Comparison of ENCODE assay signal across 12 mouse cellular contexts in the genomic region with DNA sequence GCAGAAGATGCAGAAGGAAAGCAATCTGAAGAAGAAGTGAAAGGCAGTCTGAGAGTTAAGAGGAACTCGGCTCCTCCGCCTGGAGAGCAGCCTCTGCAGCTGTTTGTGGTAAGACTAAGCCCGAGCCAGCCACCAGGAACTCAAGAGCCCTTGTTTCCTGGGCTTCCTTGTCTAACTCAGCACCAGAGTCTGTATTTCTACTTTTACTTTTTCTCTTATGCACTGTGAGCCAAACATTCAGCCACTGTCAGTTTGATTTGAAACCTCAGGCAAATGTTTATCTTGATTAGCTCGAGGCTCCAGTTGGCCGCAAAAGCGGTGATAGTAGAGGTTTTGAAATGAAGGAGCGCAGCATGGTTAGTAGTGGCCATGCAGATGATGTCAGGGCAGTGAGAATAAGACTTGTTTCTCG.
DNase-seq lines count a peak whose midpoint lies in the region; ATAC-seq and TF ChIP-seq lines count a peak whose summit lies in the region.
"Had no signal": no experiment of that assay in that cellular context is flagged by ENCODE, and none has a peak within 500 bp of the region (broad histone marks: within the 10 kb centered on the region; RNA-seq: fewer than 3 reads in every experiment).

No protein-coding gene starts in this region.

- DNase-seq in gastrocnemius, adult 2 months, result peak; percentile 36
- DNase-seq in gastrocnemius, adult 8-10 months (ENCODE audit: low spot score in 2 of 2), result no peak
- peak; percentile 37 for DNase-seq in spleen, adult 18-20 months
- no peak for DNase-seq in spleen, adult 12 weeks (ENCODE audit: low spot score)
- DNase-seq in neural tube, embryonic 10.5 days (ENCODE audit: extremely low spot score, low spot score), result no peak
- DNase-seq: cerebellum, adult 11-12 months had no signal

- peaks cover 47% of the 10 kb centered on the region for H3K36me3 ChIP-seq in neural tube, embryonic 15.5 days
- peaks cover 19% of the 10 kb centered on the region for H3K36me3 ChIP-seq in forebrain, embryonic 16.5 days (ENCODE audit: control insufficient read depth, insufficient read depth)

- no peaks in the 10 kb centered on the region for H3K4me1 ChIP-seq in neural tube, embryonic 15.5 days
- H3K4me1 ChIP-seq in forebrain, embryonic 16.5 days (replicated peaks; ENCODE audit: control insufficient read depth, insufficient read depth, low read length), result no peaks in the 10 kb centered on the region
- H3K4me1 ChIP-seq: heart, embryonic 12.5 days; kidney, embryonic 15.5 days had no signal

- WGBS in neural tube, embryonic 15.5 days, result 89% methylated on average over 8 of the region's 8 CpGs
- WGBS in forebrain, embryonic 16.5 days, result 88% methylated on average over 8 of the region's 8 CpGs

- no peak for TF ChIP-seq CTCF in gastrocnemius, adult 2 months (IDR thresholded peaks at IDR 0.05)

- H3K9ac ChIP-seq in neural tube, embryonic 15.5 days (replicated peaks), result no peak overlapping the region
- no peak overlapping the region for H3K9ac ChIP-seq in forebrain, embryonic 16.5 days (replicated peaks; ENCODE audit: low read depth, low read length)
- H3K9ac ChIP-seq: heart, embryonic 12.5 days; kidney, embryonic 15.5 days; limb, embryonic 12.5 days had no signal

- no peaks in the 10 kb centered on the region for H3K9me3 ChIP-seq in neural tube, embryonic 15.5 days (replicated peaks)
- no peaks in the 10 kb centered on the region for H3K9me3 ChIP-seq in forebrain, embryonic 16.5 days (ENCODE audit: control insufficient read depth, low read length)
- H3K9me3 ChIP-seq: heart, embryonic 12.5 days; kidney, embryonic 15.5 days; limb, embryonic 12.5 days had no signal

- H3K27ac ChIP-seq in gastrocnemius, adult 2 months, result 0 out of 2 replicates have a peak overlapping the region, but pooled peaks have one; percentile 13
- H3K27ac ChIP-seq in neural tube, embryonic 15.5 days (replicated peaks), result no peak overlapping the region
- no peak overlapping the region for H3K27ac ChIP-seq in forebrain, embryonic 16.5 days (ENCODE audit: low read length)
- H3K27ac ChIP-seq: kidney, embryonic 15.5 days; limb, embryonic 12.5 days had no signal

- peak; percentile 99 for ATAC-seq in megakaryocyte, adult 5-6 weeks (ENCODE audit: poor library complexity, severe bottlenecking)
- ATAC-seq in neural tube, embryonic 15.5 days (ENCODE audit: low FRiP score), result no peak
- ATAC-seq in forebrain, embryonic 16.5 days, result no peak

- no peak overlapping the region for H3K4me3 ChIP-seq in gastrocnemius, adult 2 months
- no peak overlapping the region for H3K4me3 ChIP-seq in neural tube, embryonic 15.5 days (replicated peaks)
- H3K4me3 ChIP-seq in forebrain, embryonic 16.5 days (replicated peaks; ENCODE audit: low read length), result no peak overlapping the region
- H3K4me3 ChIP-seq: heart, embryonic 12.5 days; kidney, embryonic 15.5 days; limb, embryonic 12.5 days had no signal

- no peaks in the 10 kb centered on the region for H3K27me3 ChIP-seq in neural tube, embryonic 15.5 days (replicated peaks)
- no peaks in the 10 kb centered on the region for H3K27me3 ChIP-seq in forebrain, embryonic 16.5 days (replicated peaks; ENCODE audit: control insufficient read depth, insufficient read depth, low read length)
- H3K27me3 ChIP-seq: heart, embryonic 12.5 days; kidney, embryonic 15.5 days; limb, embryonic 12.5 days had no signal

- no peak overlapping the region for H3K4me2 ChIP-seq in neural tube, embryonic 15.5 days
- H3K4me2 ChIP-seq in forebrain, embryonic 16.5 days (ENCODE audit: low read length), result no peak overlapping the region
- H3K4me2 ChIP-seq: heart, embryonic 12.5 days; kidney, embryonic 15.5 days; limb, embryonic 12.5 days had no signal

- intact Hi-C loops in gastrocnemius, adult 2 months (cut with DNase I), result no loop called here

Comparison
In these comparisons a context has a peak if more than half of its experiments do, and no peak if none do; other contexts are left out.
1. DNase-seq: peak in gastrocnemius, adult 2 months (single experiment) and spleen, adult 18-20 months (2 of 2); none in gastrocnemius, adult 8-10 months (0 of 2), spleen, adult 12 weeks (single experiment) and neural tube, embryonic 10.5 days (single experiment).